Mouse (Mus musculus): ENCODE results near the gene Plekhs1.

Gene Plekhs1

DNA sequence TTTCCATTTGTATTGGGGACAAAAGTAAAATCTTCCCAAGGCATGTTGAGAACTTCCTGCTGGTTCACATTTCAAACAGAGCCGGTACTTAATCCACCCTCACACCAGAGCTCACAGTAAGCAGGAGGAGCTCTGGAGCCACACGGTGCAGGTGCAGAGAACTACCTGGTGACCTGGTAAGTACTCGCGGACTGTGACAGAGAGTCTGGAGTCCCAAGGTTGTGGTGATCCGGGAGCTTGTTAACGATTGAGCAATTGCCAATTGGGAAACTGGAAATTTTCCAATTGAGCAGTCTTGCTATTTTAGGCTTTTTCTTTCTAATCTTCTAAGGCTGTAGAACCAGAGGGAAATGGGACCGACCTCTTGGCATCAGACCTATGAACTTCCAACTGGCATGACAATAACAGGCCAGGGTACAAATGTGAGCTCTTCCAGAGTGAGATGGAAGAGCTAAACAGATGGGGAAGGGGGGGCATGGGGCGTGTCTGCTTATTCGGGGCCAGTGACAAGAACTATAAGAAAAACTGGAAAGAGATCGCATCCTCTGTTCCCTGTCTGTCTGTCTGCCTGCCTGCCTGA lies at the start of gene Plekhs1:
Gene Plekhs1, plus strand, starts transcription at position 119 of the 580 bp plus-strand sequence.
- DNase-seq (ENCODE audit: low read depth in 2 of 2, low spot score in 2 of 2), result no peak

DNA sequence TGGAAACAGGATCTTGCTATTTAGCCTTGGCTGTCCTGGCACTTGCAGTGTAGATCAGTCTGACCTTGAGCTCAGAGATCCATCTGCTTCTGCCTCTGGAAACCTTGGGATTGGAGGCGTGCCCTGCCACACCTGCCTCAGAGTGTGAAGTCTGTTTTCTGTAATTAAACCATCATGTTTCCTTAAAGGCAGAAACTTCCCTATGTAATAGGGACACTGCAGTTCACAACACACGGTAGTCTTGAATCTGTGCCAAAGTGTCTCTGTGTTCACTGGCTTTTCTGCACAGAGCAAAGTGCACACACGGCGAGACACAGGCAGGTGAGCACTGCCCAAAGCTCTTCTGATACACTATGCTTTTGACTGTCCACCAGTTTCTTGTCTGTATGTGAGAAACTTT lies 43.0 kb upstream of the Plekhs1 start:
- DNase-seq (ENCODE audit: low read depth in 2 of 2, low spot score in 2 of 2), result no peak

DNA sequence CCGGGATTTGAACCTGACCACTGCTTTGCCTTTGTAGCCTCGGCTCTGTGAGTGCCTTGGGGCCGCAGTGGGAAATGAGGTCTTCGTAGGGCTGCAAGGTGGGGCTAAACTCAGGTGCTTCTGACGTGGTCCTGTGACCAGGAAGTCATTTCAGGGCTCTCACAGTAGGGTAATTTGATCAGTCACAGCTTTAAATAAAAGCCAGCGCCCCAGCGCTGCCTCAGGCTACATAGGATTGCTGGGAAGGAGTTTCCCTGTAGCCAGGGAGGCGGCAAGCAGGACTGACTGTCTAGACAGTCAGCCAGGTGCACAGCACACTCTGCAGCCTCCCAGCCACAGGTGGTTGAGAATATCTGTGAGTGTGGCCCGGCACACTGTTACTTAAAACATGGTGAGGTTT lies 42.0 kb upstream of the Plekhs1 start:
- no peak for DNase-seq (ENCODE audit: low read depth in 2 of 2, low spot score in 2 of 2)

DNA sequence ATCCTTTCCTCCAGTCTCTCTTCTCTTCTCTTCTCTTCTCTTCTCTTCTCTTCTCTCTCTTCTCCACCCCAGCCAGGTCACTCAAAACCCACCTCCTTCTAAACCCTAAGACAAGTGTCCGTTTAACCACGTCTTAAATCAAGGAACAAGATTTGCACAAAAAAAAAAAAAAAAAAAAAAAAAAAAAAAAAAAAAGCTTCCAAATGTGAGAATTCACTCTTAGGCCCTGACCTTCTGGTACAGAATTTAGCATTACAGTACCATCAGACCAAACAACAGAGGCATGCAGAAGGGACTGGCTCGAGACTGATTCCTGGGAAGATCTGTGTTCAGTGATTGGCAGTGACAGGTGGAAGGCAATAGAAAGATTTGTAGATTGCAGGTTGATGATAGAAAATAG lies 41.1 kb upstream of the Plekhs1 start:
- DNase-seq (ENCODE audit: low read depth in 2 of 2, low spot score in 2 of 2), result no peak

DNA sequence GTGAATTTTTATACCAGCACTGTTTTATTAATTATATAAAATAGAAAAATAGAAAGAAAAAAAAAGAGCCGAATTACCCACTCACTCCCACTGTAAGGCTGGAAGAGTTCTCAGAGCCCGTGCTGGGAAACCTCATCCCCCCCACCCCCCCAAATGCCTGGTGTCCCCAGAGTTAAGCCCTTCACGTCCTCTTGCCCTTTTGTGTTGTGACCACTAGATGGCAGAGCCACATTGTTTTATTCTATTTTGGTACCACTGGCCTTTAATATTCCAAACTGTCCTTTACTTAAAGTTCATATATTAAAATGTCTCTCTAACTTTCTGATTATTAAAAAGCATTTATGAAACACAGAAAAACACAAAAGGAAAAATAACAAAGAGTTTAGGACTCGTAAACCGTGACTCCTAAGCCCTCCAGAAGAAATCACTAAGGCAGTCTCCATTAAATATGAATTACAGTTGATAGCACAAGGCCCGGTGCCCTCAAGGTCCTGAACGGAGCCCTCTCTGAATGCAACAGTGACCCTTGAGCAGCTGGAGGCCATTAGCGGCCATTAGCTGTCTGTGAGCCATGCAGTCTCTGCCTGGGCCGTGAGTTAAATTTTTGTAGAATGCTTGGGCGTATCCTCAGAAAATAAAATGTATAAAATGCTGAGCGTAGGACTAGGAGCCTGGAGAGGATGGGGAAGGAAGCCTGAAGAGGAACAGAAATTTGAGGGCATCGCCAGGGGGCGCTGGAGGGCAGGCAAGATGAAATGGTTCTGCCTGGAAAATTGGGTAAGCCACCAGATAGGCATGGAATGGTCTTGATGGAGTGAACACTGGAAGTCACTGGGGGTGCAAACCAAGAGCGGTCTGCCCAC lies 38.7 kb upstream of the Plekhs1 start:
- peak; percentile 11 to 41 for DNase-seq (ENCODE audit: low read depth in 2 of 2, low spot score in 2 of 2)

- no peak for DNase-seq (ENCODE audit: low read depth in 2 of 2, low spot score in 2 of 2)
These were observed 38.1 kb upstream of the Plekhs1 start for GRCm38 (mm10) chr19:56423370-56423769.

DNA sequence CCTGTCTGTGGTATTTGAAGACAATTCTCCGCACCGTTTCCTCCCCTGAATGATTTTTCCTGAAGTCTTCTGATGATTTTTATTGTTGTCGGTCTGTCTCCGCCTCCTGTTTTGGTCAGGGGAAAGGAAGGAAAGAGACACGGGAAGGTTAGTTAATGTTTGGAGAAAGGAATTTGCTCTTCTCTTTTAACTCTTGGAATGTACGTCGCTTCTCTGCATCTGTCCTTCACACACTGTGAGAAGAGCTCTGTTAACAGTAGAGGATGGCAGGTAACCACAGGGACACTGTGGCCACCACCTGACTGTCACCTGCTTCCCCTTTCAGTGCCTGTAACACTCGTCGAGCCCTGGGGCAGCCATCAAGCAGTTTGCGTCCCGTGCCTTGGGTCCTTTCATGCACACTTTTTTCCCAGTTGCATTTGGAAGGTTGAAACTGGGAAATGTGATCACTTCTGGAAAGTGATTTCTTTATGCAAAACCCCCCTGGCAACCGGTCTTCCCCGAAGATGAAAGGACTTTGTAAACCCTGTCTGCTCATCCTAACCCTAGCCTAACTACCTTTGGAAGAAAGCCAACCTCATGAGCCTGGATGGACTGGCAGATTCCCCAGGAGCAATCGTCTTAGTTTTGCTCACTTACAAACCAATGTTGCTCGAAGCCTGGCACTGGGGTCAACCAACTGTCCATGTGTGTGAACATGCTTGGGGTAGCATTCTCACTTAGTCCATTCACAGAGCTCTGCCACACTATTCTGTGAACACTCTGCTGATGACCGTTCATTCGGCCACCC lies 36.6 kb upstream of the Plekhs1 start:
- DNase-seq (ENCODE audit: low read depth in 2 of 2, low spot score in 2 of 2), result no peak

DNA sequence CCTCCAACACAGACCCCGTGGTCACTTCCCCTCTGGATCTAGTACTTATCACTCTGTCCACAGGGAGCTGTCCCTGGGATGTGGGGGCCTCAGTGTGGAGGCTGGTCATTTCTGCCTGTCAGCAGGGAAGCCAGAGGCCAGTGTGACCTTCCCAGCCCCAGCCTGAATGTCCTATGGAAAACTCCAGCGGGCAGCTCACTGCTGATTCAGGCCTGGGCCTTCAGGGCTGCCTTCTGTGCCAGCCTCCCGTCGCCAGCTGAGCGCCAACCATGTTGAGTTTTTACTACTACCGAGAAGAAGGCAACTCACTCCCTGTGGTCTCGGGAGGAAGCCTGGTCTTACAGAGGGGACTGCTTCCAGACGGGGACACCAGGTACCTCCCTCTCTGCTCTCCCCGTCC lies 35.9 kb upstream of the Plekhs1 start:
- no peak for DNase-seq (ENCODE audit: low read depth in 2 of 2, low spot score in 2 of 2)

DNA sequence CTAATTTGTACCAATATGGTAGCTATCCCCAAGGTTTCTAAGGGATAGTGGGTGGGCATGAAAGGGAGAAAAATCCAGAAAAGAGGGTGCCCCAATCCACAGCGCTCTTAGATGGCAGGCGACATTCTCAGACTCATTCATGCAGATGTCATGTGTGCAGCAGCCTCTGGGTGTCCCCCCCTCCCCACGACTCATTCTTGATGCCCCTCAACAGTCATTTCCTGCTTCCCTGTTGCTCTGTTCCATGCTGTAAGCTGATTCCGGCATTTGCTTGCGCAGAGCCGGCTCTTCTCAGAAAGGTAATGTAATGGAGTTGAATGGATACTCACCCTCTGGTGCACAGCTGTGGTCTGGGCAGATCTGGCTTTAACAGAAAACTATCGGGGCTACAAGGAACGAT lies 31.1 kb upstream of the Plekhs1 start:
- no peak for DNase-seq (ENCODE audit: low read depth in 2 of 2, low spot score in 2 of 2)

GRCm38 (mm10) chr19:56432706-56433105 lies 28.7 kb upstream of the Plekhs1 start:
- DNase-seq (ENCODE audit: low read depth in 2 of 2, low spot score in 2 of 2), result no peak

DNA sequence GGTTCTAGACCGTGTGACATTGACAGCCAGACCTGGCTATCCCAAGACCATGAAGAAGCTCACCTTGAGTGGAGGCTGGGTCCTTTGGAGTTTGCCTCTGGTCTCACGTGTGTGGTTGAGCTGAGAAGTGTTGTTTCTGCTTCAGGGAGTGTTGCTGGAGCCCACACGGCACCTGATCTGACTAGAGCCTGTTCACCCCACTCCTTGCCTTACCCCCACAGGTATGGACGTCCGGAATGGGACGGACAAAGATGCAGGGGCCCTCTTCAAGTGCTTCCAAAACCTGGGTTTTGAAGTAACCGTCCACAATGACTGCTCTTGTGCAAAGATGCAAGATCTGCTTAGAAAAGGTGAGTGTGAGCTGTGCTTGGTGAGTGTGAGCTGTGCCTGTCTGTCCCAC lies 27.9 kb upstream of the Plekhs1 start:
- DNase-seq (ENCODE audit: low read depth in 2 of 2, low spot score in 2 of 2), result no peak

GRCm38 (mm10) chr19:56436380-56436779 lies 25.1 kb upstream of the Plekhs1 start:
- DNase-seq (ENCODE audit: low read depth in 2 of 2, low spot score in 2 of 2), result no peak

GRCm38 (mm10) chr19:56438357-56439071 lies 22.9 kb upstream of the Plekhs1 start:
- DNase-seq (ENCODE audit: low read depth in 2 of 2, low spot score in 2 of 2), result no peak

DNA sequence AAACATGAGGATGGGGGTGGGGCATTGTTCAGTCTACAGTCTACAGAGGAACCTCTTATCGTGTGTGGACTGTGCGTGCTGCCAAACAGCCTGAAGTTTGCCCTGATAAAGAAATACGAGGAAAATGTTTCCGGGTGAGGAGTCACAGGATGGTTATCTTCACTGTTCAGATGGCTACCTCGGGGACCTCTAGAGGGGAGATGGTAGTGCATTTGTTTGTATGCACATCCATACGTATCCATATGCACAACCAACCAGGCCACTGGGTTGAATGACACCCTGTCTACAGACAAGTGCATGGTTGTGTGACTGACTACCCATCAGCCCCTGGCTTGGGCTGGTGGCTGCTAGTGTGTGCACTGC lies 22.4 kb upstream of the Plekhs1 start:
- DNase-seq (ENCODE audit: low read depth in 2 of 2, low spot score in 2 of 2), result no peak

GRCm38 (mm10) chr19:56443445-56443844 lies 18.0 kb upstream of the Plekhs1 start:
- no peak for DNase-seq (ENCODE audit: low read depth in 2 of 2, low spot score in 2 of 2)

GRCm38 (mm10) chr19:56448784-56449183 lies 12.7 kb upstream of the Plekhs1 start:
- no peak for DNase-seq (ENCODE audit: low read depth in 2 of 2, low spot score in 2 of 2)

DNA sequence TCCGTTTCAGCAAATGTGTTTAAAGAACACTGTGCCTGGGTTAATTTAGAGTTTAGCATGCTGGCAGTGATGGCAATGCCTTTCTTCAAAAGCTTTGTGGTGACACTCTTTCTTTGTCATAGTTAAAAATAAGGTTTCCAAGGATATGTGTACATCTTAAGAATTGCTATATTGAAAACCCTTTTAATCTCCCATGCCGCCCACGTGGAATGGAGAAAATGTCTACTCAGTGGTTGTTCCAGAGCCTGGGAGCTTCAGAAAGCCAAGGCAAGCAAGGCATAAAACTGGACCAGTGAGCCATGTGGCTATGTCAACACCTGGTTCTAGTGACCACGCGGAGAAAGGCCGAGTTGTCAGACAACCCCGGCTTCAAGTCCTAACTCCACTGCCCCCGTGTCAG lies 11.9 kb upstream of the Plekhs1 start:
- DNase-seq (ENCODE audit: low read depth in 2 of 2, low spot score in 2 of 2), result no peak

DNA sequence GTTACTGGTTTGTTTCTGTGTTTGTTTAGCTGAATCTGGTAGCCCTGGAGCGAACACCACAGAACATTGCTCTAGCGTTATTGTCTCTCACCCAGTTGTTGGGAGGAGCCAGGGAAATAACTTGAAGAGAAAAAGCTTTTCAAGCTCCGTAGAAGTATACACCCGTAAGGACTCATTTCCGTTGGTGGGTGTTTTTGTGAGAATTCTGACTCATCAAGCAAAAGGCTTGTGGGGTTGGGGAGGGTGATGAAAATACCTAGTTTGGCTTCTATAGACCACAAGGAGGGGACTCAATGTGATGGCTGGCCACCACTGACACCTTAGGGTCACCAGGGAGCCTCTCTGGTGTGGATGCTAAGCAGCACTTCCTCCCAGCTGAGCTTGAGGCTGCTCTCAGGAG lies 10.5 kb upstream of the Plekhs1 start:
- DNase-seq (ENCODE audit: low read depth in 2 of 2, low spot score in 2 of 2), result no peak

DNA sequence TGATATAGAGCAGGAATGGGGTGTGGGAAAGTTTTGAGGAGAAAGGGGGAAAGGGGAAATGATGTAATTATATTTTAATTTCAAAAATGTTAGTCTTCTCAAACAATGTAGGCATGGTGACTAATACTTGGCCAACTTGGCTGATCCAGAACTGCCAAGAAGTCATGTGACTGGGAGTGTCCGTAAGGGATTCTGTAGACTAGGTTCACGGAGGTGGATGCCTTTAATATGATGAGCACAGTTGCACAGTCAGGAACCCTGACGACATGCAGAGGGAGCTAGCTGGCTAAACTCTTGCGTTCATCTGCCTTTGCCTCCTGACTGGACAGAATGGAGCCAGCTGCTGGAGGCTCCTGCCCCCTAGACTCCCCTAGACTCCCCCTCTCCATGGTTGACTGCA lies 9.6 kb upstream of the Plekhs1 start:
- DNase-seq (ENCODE audit: low read depth in 2 of 2, low spot score in 2 of 2), result no peak

DNA sequence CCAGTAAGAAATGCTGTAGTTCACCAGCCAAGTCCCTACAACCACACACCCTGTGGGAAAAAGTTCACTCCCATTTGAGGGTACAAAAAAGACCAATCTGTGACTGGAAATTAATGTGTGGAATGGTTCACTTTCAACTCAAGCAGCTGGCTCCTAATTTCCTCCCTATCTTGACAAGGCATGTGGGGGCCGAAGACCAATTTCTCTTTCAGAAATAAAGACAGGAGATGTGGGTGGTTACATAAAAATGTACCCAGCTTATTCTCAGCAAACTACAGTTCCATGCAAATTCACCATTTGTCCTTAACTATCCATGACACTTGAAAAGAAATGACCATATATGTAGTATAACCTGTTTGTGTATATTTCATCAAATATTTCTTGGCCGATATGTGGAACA lies 9.0 kb upstream of the Plekhs1 start:
- DNase-seq (ENCODE audit: low read depth in 2 of 2, low spot score in 2 of 2), result no peak

DNA sequence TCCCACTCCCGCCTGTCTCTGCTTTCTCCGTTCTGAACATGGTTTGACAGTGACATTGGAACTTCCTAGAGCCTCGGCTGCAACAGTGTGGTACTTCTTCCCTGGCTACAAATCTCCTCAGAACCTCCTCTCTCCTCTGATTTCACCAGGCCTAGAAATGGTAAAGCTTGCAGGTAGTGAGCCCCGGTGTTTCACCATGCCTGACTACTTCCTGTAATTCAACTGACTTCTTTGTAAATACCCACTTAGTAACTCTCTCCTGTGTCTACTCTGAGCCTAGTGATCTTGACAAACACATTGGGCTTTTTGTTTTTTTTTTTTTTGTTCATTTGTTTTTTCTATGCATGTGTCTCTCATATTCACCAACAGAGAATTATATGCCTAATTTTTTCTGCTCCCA lies 6.6 kb upstream of the Plekhs1 start:
- no peak for DNase-seq (ENCODE audit: low read depth in 2 of 2, low spot score in 2 of 2)

DNA sequence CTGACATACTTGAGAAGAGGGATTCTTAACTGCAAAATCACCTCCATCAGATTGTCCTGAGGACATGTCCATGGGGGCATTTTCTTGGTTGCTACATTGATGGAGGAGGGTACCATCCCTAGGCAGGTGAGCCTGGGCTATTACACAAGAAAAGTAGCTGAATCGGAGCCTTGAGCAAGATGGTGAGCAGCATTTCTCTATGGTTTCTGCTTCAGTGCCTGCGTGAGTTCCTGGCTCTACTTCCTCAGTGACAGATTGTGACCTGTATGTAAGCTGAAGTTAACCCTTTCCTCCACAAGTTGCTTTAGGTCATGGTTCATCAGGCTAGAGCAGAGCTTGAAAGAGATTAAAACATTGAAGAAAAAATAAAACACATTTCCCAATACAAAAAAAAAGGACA lies 6.1 kb upstream of the Plekhs1 start:
- no peak for DNase-seq (ENCODE audit: low read depth in 2 of 2, low spot score in 2 of 2)
